Mouse (Mus musculus): ENCODE measurements at regions not wholly inside any gene's neighbourhood (a gene's known extent, or its start where the extent isn't known, plus 50 kb on each side); places are given as distances from the start of the nearest gene placed in this dataset.

GRCm38 (mm10) chr14:66501995-66502394 lies 493.0 kb upstream of the Gulo start:
- TF ChIP-seq POLR2A (IDR thresholded peaks at IDR 0.05; ENCODE audit: control insufficient read depth, extremely low read depth, insufficient read depth, low read length, poor library complexity) (no peak), CTCF (IDR thresholded peaks at IDR 0.05; ENCODE audit: borderline replicate concordance, control insufficient read depth, extremely low read depth, insufficient read depth, low read length, poor library complexity) (no peak)
